Mouse (Mus musculus) hindbrain, embryonic 11.5 days (tissue): ENCODE data around the gene Anp32e. TPM values are rescaled to one million over a fixed set of nuclear protein-coding genes. Genes with fewer than 3 reads are reported as not detected.
A peak's percentile ranks its signal among the peaks of the same experiment; 100 is the strongest.

Experiments
- ATAC-seq: fragments of 200-750 bp; cut with Nextera tagmentation; 2 replicates; pipeline ENCODE4 v1.8.0; 2017; ENCODE audit warnings: mild to moderate bottlenecking, moderate TSS enrichment, moderate library complexity; ENCODE audit not compliant: low FRiP score
- DNase-seq: peaks from one replicate; pipeline ENCODE4 v3.0.0-alpha.2; 2015; ENCODE audit warnings: low spot score
- H3K27ac ChIP-seq: fragments of 300-500 bp; sonication (generic); 2 replicates; pipeline ENCODE4 v1.5.1; 2014; ENCODE audit warnings: mild to moderate bottlenecking, low read depth, low read length
- H3K27me3 ChIP-seq: fragments of 300-500 bp; sonication (generic); 2 replicates; pipeline ENCODE4 v1.6.1; 2014; ENCODE audit warnings: mild to moderate bottlenecking, low read length, moderate library complexity, mixed read lengths; ENCODE audit not compliant: control insufficient read depth, insufficient read depth
- H3K36me3 ChIP-seq: fragments of 300-500 bp; sonication (generic); 2 replicates; pipeline ENCODE4 v1.6.1; 2014; ENCODE audit warnings: mild to moderate bottlenecking, low read length, moderate library complexity, mixed read lengths; ENCODE audit not compliant: control insufficient read depth, insufficient read depth
- H3K4me1 ChIP-seq: fragments of 300-500 bp; sonication (generic); replicated peaks from 2 replicates; pipeline ENCODE4 v1.6.1; 2014; ENCODE audit warnings: low read length, mixed read lengths; ENCODE audit not compliant: control insufficient read depth, insufficient read depth
- H3K4me2 ChIP-seq: fragments of 300-500 bp; sonication (generic); replicated peaks from 2 replicates; pipeline ENCODE4 v1.6.1; 2014; ENCODE audit warnings: mild to moderate bottlenecking, low read depth, low read length
- H3K4me3 ChIP-seq: fragments of 300-500 bp; sonication (generic); 2 replicates; pipeline ENCODE4 v1.5.1; 2014; ENCODE audit warnings: low read depth, low read length
- H3K9ac ChIP-seq: fragments of 300-500 bp; sonication (generic); 2 replicates; pipeline ENCODE4 v1.6.1; 2014; ENCODE audit warnings: low read depth, low read length
- H3K9me3 ChIP-seq: fragments of 300-500 bp; sonication (generic); 2 replicates; pipeline ENCODE4 v1.6.1; 2016; ENCODE audit warnings: low read length; ENCODE audit not compliant: control insufficient read depth
- WGBS: fragments of 180-500 bp; shearing (Covaris S2); extraction: QIAGEN DNeasy Blood & Tissue Kit; methylation state at CpG from one replicate; pipeline ENCODE4 v1.1.7; 2014; 5-methylcytosine and 5-hydroxymethylcytosine counted together
- polyA plus RNA-seq: library from polyadenylated mRNA; unstranded; fragments of >200 nt; fragmentation: Nextera tagmentation; extraction: Ambion mirVana; gene quantifications from 2 replicates; pipeline ENCODE4 v1.2.1, GENCODE M21; 2014

The Anp32e gene
- polyA plus RNA-seq = 114 and 133 TPM in 2 replicates

GRCm38 (mm10) chr3:95928658-95929503 is at the start of gene Anp32e:
Gene Anp32e, plus strand, starts transcription at chr3:95929246.
- peak within 1 kb of the TSS; percentile 60 for H3K4me2 ChIP-seq
- ATAC-seq (peak; percentile 100), DNase-seq (peak; percentile 97)
- WGBS = under 1% methylated on average over 49 of the region's 49 CpGs
- H3K36me3 ChIP-seq = peaks cover under 1% of the 10 kb centered on the region
- H3K4me1 ChIP-seq = no peaks in the 10 kb centered on the region
- peak within 1 kb of the TSS; percentile 85 for H3K27ac ChIP-seq
- peak within 1 kb of the TSS; percentile 89 for H3K4me3 ChIP-seq
- H3K9ac ChIP-seq = peak within 1 kb of the TSS; percentile 98
- no peaks in the 10 kb centered on the region for H3K27me3 ChIP-seq
- H3K9me3 ChIP-seq = no peaks in the 10 kb centered on the region

GRCm38 (mm10) chr3:95881979-95882815 is 46.8 kb upstream of the Anp32e start, which contains the start of gene Ciart:
Gene Ciart, minus strand, starts transcription at chr3:95882251.
- Histone ChIP-seq H3K9ac (peak within 1 kb of the TSS; percentile 16; the same call in 1 of the 2 replicates), H3K27me3 (no peaks in the 10 kb centered on the region), H3K36me3 (no peaks in the 10 kb centered on the region), H3K9me3 (no peaks in the 10 kb centered on the region), H3K4me2 (peak within 1 kb of the TSS; percentile 98), H3K4me3 (peak within 1 kb of the TSS; percentile 50), H3K4me1 (0 out of 2 replicates have a peak, but pooled peaks cover 2% of the 10 kb centered on the region), H3K27ac (no peak within 1 kb of the TSS)
- WGBS = under 1% methylated on average over 58 of the region's 66 CpGs
- peak; percentile 99 for ATAC-seq
- DNase-seq = peak; percentile 93

- H3K27ac ChIP-seq = no peak overlapping the region
These were observed 46.1 kb upstream of the Anp32e start for GRCm38 (mm10) chr3:95882816-95883425.

GRCm38 (mm10) chr3:95884400-95884799 is 44.6 kb upstream of the Anp32e start:
- no peak for DNase-seq
- H3K36me3 ChIP-seq = no peaks in the 10 kb centered on the region
- no peaks in the 10 kb centered on the region for H3K27me3 ChIP-seq
- 92% methylated on average over 5 of the region's 5 CpGs for WGBS
- no peak overlapping the region for H3K4me3 ChIP-seq
- H3K9ac ChIP-seq = no peak overlapping the region
- no peak for ATAC-seq
- H3K9me3 ChIP-seq = no peaks in the 10 kb centered on the region
- H3K4me1 ChIP-seq = 0 out of 2 replicates have a peak, but pooled peaks cover 2% of the 10 kb centered on the region
- H3K27ac ChIP-seq = no peak overlapping the region
- no peak overlapping the region for H3K4me2 ChIP-seq

More at GRCm38 (mm10) chr3:95882816-95883425, 46.1 kb upstream of the Anp32e start:
- DNase-seq = peak; percentile 77
- Histone ChIP-seq H3K9me3 (no peaks in the 10 kb centered on the region), H3K4me3 (peak overlapping the region; percentile 50), H3K27me3 (no peaks in the 10 kb centered on the region), H3K4me1 (0 out of 2 replicates have a peak, but pooled peaks cover 2% of the 10 kb centered on the region), H3K36me3 (no peaks in the 10 kb centered on the region), H3K4me2 (peak overlapping the region; percentile 98), H3K9ac (peak overlapping the region; percentile 7; the same call in 1 of the 2 replicates)
- whole genome bisulfite sequencing = 3% methylated on average over 24 of the region's 24 CpGs
- no peak for ATAC-seq

- no peak for DNase-seq
- 0 out of 2 replicates have a peak, but pooled peaks cover 2% of the 10 kb centered on the region for H3K4me1 ChIP-seq
- no peaks in the 10 kb centered on the region for H3K27me3 ChIP-seq
- no peak overlapping the region for H3K4me2 ChIP-seq
- ATAC-seq = no peak
- H3K27ac ChIP-seq = no peak overlapping the region
- H3K9me3 ChIP-seq = no peaks in the 10 kb centered on the region
- WGBS = 81% methylated on average over 4 of the region's 4 CpGs
- H3K36me3 ChIP-seq = no peaks in the 10 kb centered on the region
- no peak overlapping the region for H3K9ac ChIP-seq
- H3K4me3 ChIP-seq = no peak overlapping the region
These were observed 41.5 kb upstream of the Anp32e start for GRCm38 (mm10) chr3:95887596-95887995.

- H3K4me3 ChIP-seq = no peak overlapping the region
- WGBS = 76% methylated on average over 3 of the region's 3 CpGs
- H3K9ac ChIP-seq = no peak overlapping the region
- H3K4me1 ChIP-seq = no peaks in the 10 kb centered on the region
- H3K27ac ChIP-seq = no peak overlapping the region
- H3K36me3 ChIP-seq = no peaks in the 10 kb centered on the region
- no peaks in the 10 kb centered on the region for H3K9me3 ChIP-seq
- H3K27me3 ChIP-seq = no peaks in the 10 kb centered on the region
- no peak overlapping the region for H3K4me2 ChIP-seq
- ATAC-seq (no peak), DNase-seq (no peak)
These were observed 39.4 kb upstream of the Anp32e start for GRCm38 (mm10) chr3:95889664-95890063.

GRCm38 (mm10) chr3:95891211-95892065 is 37.6 kb upstream of the Anp32e start, which contains the start of gene BC028528:
Gene BC028528, minus strand, starts transcription at chr3:95892005.
- no peak within 1 kb of the TSS for H3K4me3 ChIP-seq
- no peak within 1 kb of the TSS for H3K4me2 ChIP-seq
- H3K36me3 ChIP-seq = no peaks in the 10 kb centered on the region
- ATAC-seq (no peak), DNase-seq (peak; percentile 34)
- 30% methylated on average over 12 of the region's 12 CpGs for WGBS
- H3K9ac ChIP-seq = peak within 1 kb of the TSS; percentile 31; the same call in 1 of the 2 replicates
- H3K4me1 ChIP-seq = no peaks in the 10 kb centered on the region
- H3K9me3 ChIP-seq = no peaks in the 10 kb centered on the region
- no peaks in the 10 kb centered on the region for H3K27me3 ChIP-seq
- peak within 1 kb of the TSS; percentile 47 for H3K27ac ChIP-seq
